Mouse (Mus musculus) 3134 (cell line): Measurements from ENCODE around the gene 9430038I01Rik.
A peak's percentile ranks its signal among the peaks of the same experiment; 100 is the strongest.

Experiments
- DNase-seq: peaks from one replicate; pipeline ENCODE4 v3.0.0-alpha.2; 2011; ENCODE audit warnings: low spot score; ENCODE audit not compliant: insufficient read length; ENCODE audit errors: extremely low read depth

The 9430038I01Rik gene

GRCm38 (mm10) chr7:137370175-137370574 is 40.4 kb downstream of the 9430038I01Rik start:
- DNase-seq = no peak

- no peak for DNase-seq
These were observed 43.8 kb downstream of the 9430038I01Rik start for GRCm38 (mm10) chr7:137366736-137367135.

GRCm38 (mm10) chr7:137365056-137365455 is 45.5 kb downstream of the 9430038I01Rik start:
- no peak for DNase-seq

GRCm38 (mm10) chr7:137364571-137364970 is 46.0 kb downstream of the 9430038I01Rik start:
- no peak for DNase-seq

- DNase-seq = peak; percentile 50
These were observed 63.7 kb downstream of the 9430038I01Rik start for GRCm38 (mm10) chr7:137346860-137347259.

- DNase-seq = no peak
These were observed 64.5 kb downstream of the 9430038I01Rik start for GRCm38 (mm10) chr7:137346068-137346467.

GRCm38 (mm10) chr7:137333951-137334350 is 76.6 kb downstream of the 9430038I01Rik start:
- DNase-seq = no peak
